Mouse (Mus musculus) cerebellum, adult 9-11 months (tissue): Measurements from ENCODE around the gene Camkk1.
A peak's percentile ranks its signal among the peaks of the same experiment; 100 is the strongest.

ENCODE experiments used
- DNase-seq: peaks from one replicate; pipeline ENCODE4 v3.0.0; 2022

Camkk1 gene

GRCm38 (mm10) chr11:73018471-73019146 lies at the start of gene Camkk1:
Gene Camkk1 (plus strand): TSS chr11:73019008.
- DNase-seq, result peak; percentile 98

GRCm38 (mm10) chr11:72974995-72975503 lies 43.8 kb upstream of the Camkk1 start:
- no peak for DNase-seq

DNA sequence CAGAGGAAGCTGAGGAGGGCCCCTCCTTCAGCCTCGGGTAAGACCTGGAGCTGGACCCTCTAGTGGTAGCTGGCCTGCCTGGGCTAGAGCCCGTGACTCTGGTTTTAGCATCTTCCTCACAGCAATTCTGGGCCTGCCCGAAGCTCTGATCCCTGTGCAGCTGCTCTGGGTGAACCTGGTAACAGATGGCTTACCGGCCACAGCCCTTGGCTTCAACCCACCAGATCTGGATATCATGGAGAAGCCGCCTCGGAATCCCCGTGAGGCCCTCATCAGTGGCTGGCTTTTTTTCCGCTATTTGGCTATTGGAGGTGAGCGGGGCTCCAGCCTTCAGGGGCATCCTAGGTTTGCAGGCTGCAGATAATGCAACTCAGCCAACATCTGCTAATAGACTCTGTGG lies 36.3 kb upstream of the Camkk1 start:
- DNase-seq, result no peak

- DNase-seq, result no peak
Measured at GRCm38 (mm10) chr11:72983283-72983682, 35.5 kb upstream of the Camkk1 start.

GRCm38 (mm10) chr11:72986745-72987144 lies 32.1 kb upstream of the Camkk1 start:
- no peak for DNase-seq

- DNase-seq, result no peak
Measured at GRCm38 (mm10) chr11:72987234-72987633, 31.6 kb upstream of the Camkk1 start.

DNA sequence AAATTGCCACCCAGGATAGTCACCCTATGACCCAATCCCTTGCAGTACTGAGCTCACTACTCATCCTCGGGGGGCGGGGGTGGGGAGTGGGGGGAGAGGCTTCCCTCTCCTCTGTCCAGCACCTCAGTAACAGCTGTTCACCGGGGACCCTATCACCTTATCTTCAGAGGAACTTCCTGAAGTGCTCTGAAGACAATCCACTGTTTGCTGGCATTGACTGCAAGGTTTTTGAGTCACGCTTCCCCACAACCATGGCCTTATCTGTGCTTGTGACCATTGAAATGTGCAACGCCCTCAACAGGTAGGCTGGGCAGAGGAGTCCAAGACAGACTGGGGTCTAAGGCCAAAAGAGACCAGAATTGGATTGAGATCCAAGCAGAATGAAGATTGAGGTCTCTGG lies 31.0 kb upstream of the Camkk1 start:
- no peak for DNase-seq

- no peak for DNase-seq
Measured at GRCm38 (mm10) chr11:72989044-72989443, 29.8 kb upstream of the Camkk1 start.

GRCm38 (mm10) chr11:72990688-72991087 lies 28.1 kb upstream of the Camkk1 start:
- DNase-seq, result no peak

GRCm38 (mm10) chr11:72991961-72992360 lies 26.8 kb upstream of the Camkk1 start:
- DNase-seq, result no peak

- DNase-seq, result no peak
Measured at GRCm38 (mm10) chr11:72996346-72996745, 22.5 kb upstream of the Camkk1 start.

- no peak for DNase-seq
Measured at GRCm38 (mm10) chr11:72996781-72997180, 22.0 kb upstream of the Camkk1 start.

DNA sequence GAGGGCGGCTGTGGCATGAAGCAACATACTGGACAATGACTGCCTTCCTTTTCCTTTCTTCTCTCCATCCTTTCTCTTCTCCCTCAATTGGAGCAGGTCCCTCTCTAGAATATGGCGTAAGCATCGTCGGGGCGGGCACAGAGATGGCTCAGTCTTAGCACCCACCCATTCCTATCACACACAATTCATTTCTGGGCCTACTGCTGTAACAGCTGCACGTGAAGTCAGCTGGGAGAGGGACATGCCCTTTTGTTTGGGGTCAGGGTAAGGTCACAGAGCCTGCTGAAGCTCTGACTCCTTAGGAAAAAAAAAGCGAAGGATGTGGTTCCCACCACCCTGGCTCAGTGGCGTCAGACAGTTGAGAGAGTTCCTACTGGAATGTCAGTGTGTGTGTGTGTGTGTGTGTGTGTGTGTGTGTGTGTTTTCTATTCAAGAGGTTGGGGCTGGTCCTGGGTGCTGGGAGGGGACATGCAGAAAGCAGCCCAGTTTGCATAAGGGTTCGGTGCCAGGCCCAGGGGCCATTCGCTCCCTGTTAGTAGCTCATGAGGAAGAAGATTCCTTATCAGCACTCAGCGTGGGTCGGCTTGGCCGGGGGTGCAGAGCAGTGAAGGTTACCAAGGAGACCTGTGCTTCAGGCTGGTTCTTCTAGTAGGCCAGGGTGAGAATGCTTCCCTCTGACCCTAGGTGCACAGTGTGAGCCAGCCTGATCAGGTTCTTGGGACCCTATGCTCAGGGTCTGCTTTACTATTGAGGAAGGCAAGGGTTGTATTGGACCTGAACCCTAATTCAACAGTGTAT lies 21.1 kb upstream of the Camkk1 start:
- no peak for DNase-seq

DNA sequence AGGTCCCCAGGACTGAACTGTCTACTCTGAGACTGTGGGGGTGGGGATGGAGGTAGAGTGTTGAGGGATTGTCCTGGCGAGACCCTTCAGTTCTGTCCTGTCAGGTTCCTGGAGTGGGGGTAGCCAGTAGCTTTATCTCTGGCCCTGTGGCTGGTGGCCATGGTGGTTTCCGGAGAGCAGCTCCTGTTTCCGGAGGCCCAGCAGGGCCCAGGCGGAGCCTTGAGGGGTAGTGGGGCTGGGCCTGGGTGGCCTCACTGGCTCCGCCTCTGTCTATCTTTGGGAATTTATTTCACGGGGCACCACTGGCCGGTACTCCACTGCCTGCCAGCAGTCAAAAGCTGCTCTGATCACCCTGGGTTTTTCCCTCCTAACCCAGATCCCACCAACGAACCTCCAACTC lies 20.0 kb upstream of the Camkk1 start, which contains the start of gene P2rx1:
P2rx1 (plus strand) TSS at position 333 of the 400 bp plus-strand sequence.
- no peak for DNase-seq

DNA sequence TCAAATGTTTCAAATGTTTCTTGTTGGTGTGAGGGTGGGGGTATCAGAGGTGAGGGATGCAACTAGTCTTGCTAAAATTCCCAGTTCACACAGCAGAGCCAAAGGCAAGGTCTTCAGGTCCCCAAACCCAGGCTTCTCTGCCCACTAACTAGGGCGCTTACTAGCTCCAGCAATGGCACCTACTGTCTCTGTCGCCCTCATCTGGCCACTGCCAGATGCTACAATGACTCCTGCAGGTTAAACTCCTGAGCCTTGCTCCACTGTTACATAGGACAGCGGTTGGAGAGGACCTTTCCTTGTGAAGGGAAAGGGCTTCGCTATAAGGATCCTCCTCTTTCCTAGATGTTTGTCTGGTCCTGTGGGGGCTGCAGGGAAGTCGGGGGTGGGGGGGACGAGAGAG lies 17.8 kb upstream of the Camkk1 start:
- DNase-seq, result peak; percentile 30

GRCm38 (mm10) chr11:73006377-73006776 lies 12.4 kb upstream of the Camkk1 start:
- peak; percentile 81 for DNase-seq

DNA sequence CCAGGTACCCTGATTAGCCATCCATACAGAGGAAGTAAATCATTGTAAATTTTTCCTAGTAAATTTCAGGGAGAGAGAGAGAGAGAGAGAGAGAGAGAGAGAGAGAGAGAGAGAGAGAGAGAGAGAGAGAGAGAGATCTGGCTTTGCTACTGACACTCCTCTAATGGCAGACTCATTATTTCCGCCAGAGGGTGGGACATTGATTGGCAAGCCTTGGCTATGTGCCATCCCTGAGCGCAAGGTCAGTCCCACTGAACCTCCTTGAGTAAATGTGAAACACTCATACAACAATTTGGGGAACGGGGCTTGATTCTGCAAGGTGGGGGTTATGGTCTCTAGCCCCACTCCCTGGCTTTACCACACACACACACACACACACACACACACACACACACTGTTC lies 11.7 kb upstream of the Camkk1 start:
- peak; percentile 34 for DNase-seq

DNA sequence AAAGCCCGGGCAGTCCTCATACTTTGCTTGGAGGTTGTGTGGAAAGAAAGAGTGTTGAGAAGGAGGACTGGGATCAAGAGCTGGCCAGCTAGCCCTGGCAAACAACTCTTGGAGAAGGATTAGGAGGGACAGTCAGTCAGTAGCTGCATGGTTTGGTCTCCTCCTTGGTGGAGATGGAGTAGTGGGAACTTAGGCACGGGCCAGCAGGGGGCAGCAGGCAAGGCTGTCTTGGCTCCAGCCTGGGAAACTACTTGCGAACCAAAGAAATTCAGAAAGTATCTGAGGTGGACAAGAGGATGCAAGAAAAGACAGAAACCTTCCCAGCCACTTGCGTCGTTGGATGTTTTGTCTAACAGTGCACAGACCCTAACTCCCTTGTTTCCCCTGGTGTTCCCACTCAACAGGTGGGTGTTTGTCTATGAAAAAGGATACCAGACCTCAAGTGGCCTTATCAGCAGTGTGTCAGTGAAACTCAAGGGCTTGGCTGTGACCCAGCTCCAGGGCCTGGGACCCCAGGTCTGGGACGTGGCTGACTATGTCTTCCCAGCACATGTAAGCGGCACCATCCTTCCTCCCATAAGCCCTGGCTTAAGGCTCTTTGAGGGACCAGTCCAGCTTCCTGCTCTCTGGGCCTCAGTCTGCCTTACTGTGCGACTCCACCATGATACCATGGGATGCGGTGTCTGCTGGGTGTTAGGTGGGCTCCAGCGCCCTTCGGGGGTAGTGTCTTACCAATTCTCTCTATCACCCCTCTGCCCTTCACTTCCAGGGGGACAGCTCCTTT lies 10.9 kb upstream of the Camkk1 start:
- peak; percentile 54 for DNase-seq

- DNase-seq, result peak; percentile 53
Measured at GRCm38 (mm10) chr11:73008826-73009225, 10.0 kb upstream of the Camkk1 start.

- DNase-seq, result peak; percentile 90
Measured at GRCm38 (mm10) chr11:73009531-73010274, 9.1 kb upstream of the Camkk1 start.

DNA sequence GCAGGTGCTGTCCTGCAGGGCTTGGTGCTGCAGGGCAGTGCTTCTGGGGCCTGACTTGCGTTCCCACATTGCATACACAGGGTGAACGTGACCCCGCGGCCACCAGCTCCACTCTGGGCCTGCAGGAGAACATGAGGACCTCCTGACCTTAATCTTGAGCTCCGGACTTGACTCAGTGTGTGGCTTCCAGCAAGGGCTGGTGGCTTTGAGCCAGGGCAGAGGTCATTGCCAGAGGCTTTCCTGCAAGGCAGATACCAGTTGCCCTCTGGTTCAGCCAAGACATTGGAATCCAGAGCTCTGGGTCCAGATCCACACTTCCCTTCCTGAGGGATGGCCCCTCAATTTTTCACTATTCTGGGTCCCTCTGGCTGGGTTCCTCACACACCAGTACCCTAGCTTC lies 4.8 kb upstream of the Camkk1 start:
- DNase-seq, result peak; percentile 67

GRCm38 (mm10) chr11:73014831-73015344 lies 3.9 kb upstream of the Camkk1 start:
- peak; percentile 89 for DNase-seq
